Mouse (Mus musculus): ENCODE measurements around the gene Me3. TPM values are rescaled to one million over a fixed set of nuclear protein-coding genes. Genes with fewer than 3 reads are reported as not detected.

The Me3 gene
- polyA plus RNA-seq, 1 experiment from 2014 or later = 3.8 TPM

DNA sequence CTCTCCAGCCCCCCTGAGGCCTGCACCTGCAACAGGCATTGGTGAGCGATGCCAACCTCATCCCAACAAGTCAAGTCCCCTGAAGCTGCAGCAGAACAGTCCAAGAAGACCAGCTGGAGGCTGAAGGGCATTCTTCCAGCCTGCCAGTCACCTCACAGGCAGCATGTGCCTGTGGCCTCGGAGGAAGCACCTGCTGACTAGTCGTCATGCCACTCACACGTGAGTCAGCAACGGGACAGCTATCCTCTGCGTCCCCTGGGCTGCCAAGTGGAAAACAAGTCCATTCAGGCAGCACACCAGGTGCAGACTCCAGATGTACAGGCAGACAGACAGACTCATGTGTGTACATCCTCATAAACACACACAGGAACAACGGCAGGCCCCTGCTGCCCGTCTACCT, 203.4 kb downstream of the Me3 start:
- no peaks in the 10 kb centered on the region for H3K9me3 ChIP-seq (replicated peaks)
- H3K9ac ChIP-seq = no peak overlapping the region
- H3K27ac ChIP-seq (ENCODE audit: poor library complexity, severe bottlenecking) = no peak overlapping the region
- ATAC-seq (ENCODE audit: insufficient number of reproducible peaks, low FRiP score) = no peak
- no peaks in the 10 kb centered on the region for H3K36me3 ChIP-seq
- H3K4me3 ChIP-seq = no peak overlapping the region
- WGBS = 74% methylated on average over 8 of the region's 8 CpGs
- H3K4me2 ChIP-seq = no peak overlapping the region
- H3K27me3 ChIP-seq (replicated peaks) = no peaks in the 10 kb centered on the region
- peaks cover 6% of the 10 kb centered on the region for H3K4me1 ChIP-seq (replicated peaks)

DNA sequence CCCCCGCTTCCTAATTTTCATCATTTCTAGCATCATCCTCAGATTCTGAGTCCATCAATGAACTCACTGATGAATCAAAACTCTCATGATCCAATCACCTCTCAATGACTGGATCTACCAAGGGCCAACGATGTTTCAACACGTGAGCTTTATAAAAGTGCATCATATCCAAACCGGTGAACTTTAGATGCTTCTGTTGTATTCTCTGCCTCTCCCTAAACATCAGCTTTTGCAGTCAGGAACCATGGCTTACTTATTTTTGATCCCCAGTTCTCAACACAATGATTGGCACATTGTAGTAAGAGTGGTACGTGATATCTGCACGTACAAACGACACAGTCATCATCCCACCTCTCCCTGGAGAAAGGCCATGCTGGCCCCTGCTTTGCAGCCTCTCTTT, 204.5 kb downstream of the Me3 start:
- Histone ChIP-seq H3K4me2 (no peak overlapping the region), H3K9me3 (replicated peaks) (no peaks in the 10 kb centered on the region), H3K27ac (ENCODE audit: poor library complexity, severe bottlenecking) (no peak overlapping the region), H3K36me3 (no peaks in the 10 kb centered on the region), H3K4me1 (replicated peaks) (peaks cover 6% of the 10 kb centered on the region), H3K4me3 (no peak overlapping the region), H3K9ac (no peak overlapping the region), H3K27me3 (replicated peaks) (no peaks in the 10 kb centered on the region)
- ATAC-seq (ENCODE audit: insufficient number of reproducible peaks, low FRiP score) = no peak
- 83% methylated on average over 7 of the region's 7 CpGs for WGBS

- no peak overlapping the region for H3K4me2 ChIP-seq
- H3K9me3 ChIP-seq (replicated peaks) = no peaks in the 10 kb centered on the region
- no peaks in the 10 kb centered on the region for H3K36me3 ChIP-seq
- H3K9ac ChIP-seq = no peak overlapping the region
- peaks cover 6% of the 10 kb centered on the region for H3K4me1 ChIP-seq (replicated peaks)
- no peak; the same call in 1 of the 2 replicates for ATAC-seq (ENCODE audit: insufficient number of reproducible peaks, low FRiP score)
- no peak overlapping the region for H3K27ac ChIP-seq (ENCODE audit: poor library complexity, severe bottlenecking)
- no peaks in the 10 kb centered on the region for H3K27me3 ChIP-seq (replicated peaks)
- no peak overlapping the region for H3K4me3 ChIP-seq
- WGBS = 45% methylated on average over 4 of the region's 4 CpGs
Measured at GRCm38 (mm10) chr7:89837841-89838240, 205.6 kb downstream of the Me3 start.

GRCm38 (mm10) chr7:89839721-89840120, 207.5 kb downstream of the Me3 start:
- Histone ChIP-seq H3K4me2 (no peak overlapping the region), H3K4me1 (replicated peaks) (peaks cover 6% of the 10 kb centered on the region), H3K9ac (no peak overlapping the region), H3K9me3 (replicated peaks) (no peaks in the 10 kb centered on the region), H3K4me3 (no peak overlapping the region), H3K27ac (ENCODE audit: poor library complexity, severe bottlenecking) (no peak overlapping the region), H3K27me3 (replicated peaks) (no peaks in the 10 kb centered on the region), H3K36me3 (no peaks in the 10 kb centered on the region)
- no peak for ATAC-seq (ENCODE audit: insufficient number of reproducible peaks, low FRiP score)
- 68% methylated on average over 8 of the region's 8 CpGs for WGBS

DNA sequence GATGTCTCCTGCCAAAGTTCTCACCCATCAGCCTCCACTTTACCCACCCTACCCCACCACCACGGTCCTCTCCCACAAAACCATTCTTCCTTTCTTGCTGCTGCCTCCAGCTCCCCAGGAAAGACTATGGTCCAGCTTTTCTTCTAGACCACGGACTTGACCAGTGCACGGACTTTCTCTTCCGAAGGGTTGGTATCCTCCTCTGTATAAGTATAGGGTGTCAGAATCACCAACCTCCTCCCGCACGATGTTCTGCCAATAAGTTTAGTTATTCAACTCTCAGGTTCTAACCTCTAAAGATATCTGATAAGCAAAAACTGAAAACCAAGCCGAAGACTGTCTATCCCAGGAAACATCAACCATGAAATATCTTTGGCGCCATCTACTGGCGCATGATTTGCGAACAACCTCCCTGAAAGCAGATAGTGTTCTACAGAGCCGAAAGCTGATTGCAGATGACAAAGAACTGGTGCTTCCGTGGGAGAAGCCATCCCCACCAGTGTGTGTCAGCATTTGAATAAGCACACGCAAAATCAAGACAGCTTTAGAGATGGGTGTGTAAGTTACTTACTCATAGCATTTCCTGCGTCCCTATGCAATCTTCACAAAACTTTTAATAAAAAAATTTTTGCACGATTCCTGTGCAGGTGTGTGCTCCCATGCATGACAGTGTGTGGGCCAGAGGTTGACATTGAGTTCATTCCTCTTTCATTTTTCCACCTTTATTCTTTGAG, 209.6 kb downstream of the Me3 start:
- Histone ChIP-seq H3K36me3 (no peaks in the 10 kb centered on the region), H3K4me1 (replicated peaks) (peaks cover 6% of the 10 kb centered on the region), H3K4me2 (no peak overlapping the region), H3K27me3 (replicated peaks) (no peaks in the 10 kb centered on the region), H3K9ac (no peak overlapping the region), H3K27ac (ENCODE audit: poor library complexity, severe bottlenecking) (no peak overlapping the region), H3K9me3 (replicated peaks) (no peaks in the 10 kb centered on the region), H3K4me3 (no peak overlapping the region)
- ATAC-seq (ENCODE audit: insufficient number of reproducible peaks, low FRiP score) = no peak
- WGBS = 33% methylated on average over 15 of the region's 15 CpGs

- H3K9ac ChIP-seq = no peak overlapping the region
- 85% methylated on average over 5 of the region's 5 CpGs for WGBS
- H3K4me2 ChIP-seq = no peak overlapping the region
- ATAC-seq (ENCODE audit: insufficient number of reproducible peaks, low FRiP score) = no peak
- peaks cover 6% of the 10 kb centered on the region for H3K4me1 ChIP-seq (replicated peaks)
- no peaks in the 10 kb centered on the region for H3K36me3 ChIP-seq
- H3K4me3 ChIP-seq = no peak overlapping the region
- H3K27ac ChIP-seq (ENCODE audit: poor library complexity, severe bottlenecking) = no peak overlapping the region
- H3K9me3 ChIP-seq (replicated peaks) = no peaks in the 10 kb centered on the region
- no peaks in the 10 kb centered on the region for H3K27me3 ChIP-seq (replicated peaks)
Measured at GRCm38 (mm10) chr7:89842404-89842715, 210.2 kb downstream of the Me3 start.

- no peak overlapping the region for H3K27ac ChIP-seq (ENCODE audit: poor library complexity, severe bottlenecking)
- H3K4me1 ChIP-seq (replicated peaks) = no peaks in the 10 kb centered on the region
- ATAC-seq (ENCODE audit: insufficient number of reproducible peaks, low FRiP score) = no peak
- no peak overlapping the region for H3K4me2 ChIP-seq
- no peak overlapping the region for H3K4me3 ChIP-seq
- WGBS = 59% methylated on average over 6 of the region's 6 CpGs
- H3K9ac ChIP-seq = no peak overlapping the region
- H3K27me3 ChIP-seq (replicated peaks) = no peaks in the 10 kb centered on the region
- H3K9me3 ChIP-seq (replicated peaks) = no peaks in the 10 kb centered on the region
- H3K36me3 ChIP-seq = no peaks in the 10 kb centered on the region
Measured at GRCm38 (mm10) chr7:89843121-89843520, 210.9 kb downstream of the Me3 start.

GRCm38 (mm10) chr7:89843533-89843932, 211.3 kb downstream of the Me3 start:
- no peaks in the 10 kb centered on the region for H3K4me1 ChIP-seq (replicated peaks)

DNA sequence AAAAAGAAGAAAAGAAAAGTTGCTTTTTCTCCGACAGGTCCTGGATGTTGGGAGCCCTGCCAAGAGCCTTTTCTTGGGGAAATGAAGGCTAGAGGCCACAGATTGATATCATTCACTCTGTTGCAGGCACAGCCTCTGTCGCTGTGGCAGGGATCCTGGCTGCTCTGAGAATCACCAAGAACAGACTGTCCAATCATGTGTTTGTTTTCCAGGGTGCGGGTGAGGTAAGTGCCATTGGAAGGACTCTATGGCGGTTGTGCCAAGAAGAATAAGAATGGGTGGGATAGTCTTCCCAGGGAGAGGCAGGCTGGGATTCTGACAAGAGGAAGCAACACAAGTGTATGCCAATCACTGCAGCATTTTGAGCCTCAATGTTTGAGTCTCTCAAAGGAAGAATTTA, 213.5 kb downstream of the Me3 start:
- ATAC-seq (ENCODE audit: insufficient number of reproducible peaks, low FRiP score) = no peak
- no peaks in the 10 kb centered on the region for H3K27me3 ChIP-seq (replicated peaks)
- H3K36me3 ChIP-seq = no peaks in the 10 kb centered on the region
- H3K27ac ChIP-seq (ENCODE audit: poor library complexity, severe bottlenecking) = no peak overlapping the region
- 66% methylated on average over 4 of the region's 4 CpGs for WGBS
- no peak overlapping the region for H3K4me2 ChIP-seq
- no peaks in the 10 kb centered on the region for H3K4me1 ChIP-seq (replicated peaks)
- H3K4me3 ChIP-seq = no peak overlapping the region
- no peaks in the 10 kb centered on the region for H3K9me3 ChIP-seq (replicated peaks)
- H3K9ac ChIP-seq = no peak overlapping the region

More at GRCm38 (mm10) chr7:89843533-89843932, 211.3 kb downstream of the Me3 start:
- Histone ChIP-seq H3K36me3 (no peaks in the 10 kb centered on the region), H3K27me3 (replicated peaks) (no peaks in the 10 kb centered on the region), H3K9me3 (replicated peaks) (no peaks in the 10 kb centered on the region), H3K27ac (ENCODE audit: poor library complexity, severe bottlenecking) (no peak overlapping the region), H3K4me3 (no peak overlapping the region), H3K9ac (no peak overlapping the region), H3K4me2 (no peak overlapping the region)
- ATAC-seq (ENCODE audit: insufficient number of reproducible peaks, low FRiP score) = no peak
- 32% methylated on average over 6 of the region's 6 CpGs for WGBS

DNA sequence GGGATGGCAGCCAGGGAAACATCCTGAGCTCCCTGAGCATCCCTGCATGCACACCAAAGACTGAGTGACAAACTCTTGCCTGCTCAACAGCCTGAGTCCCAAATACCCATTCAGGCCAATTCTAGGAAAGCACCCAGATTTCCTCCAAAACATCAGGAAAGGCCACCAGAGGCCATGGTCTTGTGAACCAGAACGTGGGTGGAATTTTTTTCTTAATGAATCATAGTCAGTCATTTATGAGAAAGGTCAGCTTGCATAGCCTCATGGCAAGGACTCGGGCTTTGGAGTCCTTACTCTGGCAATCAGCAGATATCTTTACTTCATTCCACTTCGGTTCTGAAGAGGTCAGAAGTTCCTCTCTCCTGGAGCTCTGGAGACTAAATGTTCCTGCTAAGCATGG, 218.3 kb downstream of the Me3 start:
- no peak overlapping the region for H3K9ac ChIP-seq
- no peak overlapping the region for H3K4me3 ChIP-seq
- H3K27me3 ChIP-seq (replicated peaks) = no peaks in the 10 kb centered on the region
- ATAC-seq (ENCODE audit: insufficient number of reproducible peaks, low FRiP score) = no peak
- H3K4me1 ChIP-seq (replicated peaks) = no peaks in the 10 kb centered on the region
- H3K27ac ChIP-seq (ENCODE audit: poor library complexity, severe bottlenecking) = no peak overlapping the region
- 60% methylated on average over 3 of the region's 3 CpGs for WGBS
- H3K9me3 ChIP-seq (replicated peaks) = no peaks in the 10 kb centered on the region
- H3K36me3 ChIP-seq = no peaks in the 10 kb centered on the region
- no peak overlapping the region for H3K4me2 ChIP-seq

- Histone ChIP-seq H3K9me3 (replicated peaks) (no peaks in the 10 kb centered on the region), H3K36me3 (no peaks in the 10 kb centered on the region), H3K4me2 (no peak overlapping the region), H3K27ac (ENCODE audit: poor library complexity, severe bottlenecking) (no peak overlapping the region), H3K9ac (no peak overlapping the region), H3K4me1 (replicated peaks) (no peaks in the 10 kb centered on the region), H3K27me3 (replicated peaks) (no peaks in the 10 kb centered on the region), H3K4me3 (no peak overlapping the region)
- 76% methylated on average over 10 of the region's 10 CpGs for WGBS
- no peak for ATAC-seq (ENCODE audit: insufficient number of reproducible peaks, low FRiP score)
Measured at GRCm38 (mm10) chr7:89852158-89853095, 220.2 kb downstream of the Me3 start.
